Mouse (Mus musculus) layer of hippocampus, adult 8-10 months (tissue): ENCODE results near the gene Tgoln1. TPM values are rescaled to one million over a fixed set of nuclear protein-coding genes. Genes with fewer than 3 reads are reported as not detected.

Experiments
- DNase-seq, 2 experiments: peaks; one replicate each; pipeline ENCODE4 v3.0.0; 2022; ENCODE audit warnings: low spot score in 2 of 2
- total RNA-seq, 4 experiments: library from RNA; stranded (reverse); gene quantifications; 2 replicates each; pipeline ENCODE4 v1.2.4; 2022

Gene Tgoln1
- 100 to 1,000 TPM in 2 of 4 experiments, 10 to 100 TPM in 2; 92.8 to 106 (median 98.1) TPM for total RNA-seq

DNA sequence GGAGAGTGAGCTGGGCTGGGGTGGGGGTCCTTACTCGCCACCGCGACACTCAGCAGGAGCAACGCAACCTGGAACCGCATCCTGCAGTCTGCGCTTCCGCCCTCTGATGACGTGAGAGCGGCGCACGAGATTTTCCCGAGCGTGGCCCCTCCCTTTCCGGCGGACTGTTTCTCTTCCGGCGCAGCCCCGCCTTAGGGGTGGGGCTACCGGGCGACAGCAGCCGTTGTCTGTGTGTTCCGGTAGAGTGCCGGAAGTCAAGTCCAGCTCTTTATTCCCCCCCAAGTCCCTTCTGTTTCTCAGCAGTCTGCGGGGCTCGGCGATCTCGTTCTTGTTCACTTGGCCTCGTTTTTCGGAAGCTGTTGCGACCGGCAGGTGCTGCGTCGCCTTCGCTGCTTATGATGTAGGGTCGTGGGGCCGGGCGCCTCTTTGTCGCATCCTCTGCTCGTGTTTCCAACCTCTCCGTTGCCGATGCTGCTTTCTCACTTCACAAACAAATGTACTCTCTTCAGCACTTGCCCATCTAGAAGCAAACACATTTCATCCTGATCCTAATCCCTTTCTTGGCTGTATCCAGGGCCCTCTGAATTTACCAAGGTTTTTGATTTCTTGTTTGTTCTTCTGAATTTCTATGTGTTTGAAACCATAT lies at the start of gene Tgoln1:
Gene Tgoln1 (minus strand): TSS at position 358 of the 646 bp plus-strand sequence.
- peak; percentile 90 for DNase-seq

DNA sequence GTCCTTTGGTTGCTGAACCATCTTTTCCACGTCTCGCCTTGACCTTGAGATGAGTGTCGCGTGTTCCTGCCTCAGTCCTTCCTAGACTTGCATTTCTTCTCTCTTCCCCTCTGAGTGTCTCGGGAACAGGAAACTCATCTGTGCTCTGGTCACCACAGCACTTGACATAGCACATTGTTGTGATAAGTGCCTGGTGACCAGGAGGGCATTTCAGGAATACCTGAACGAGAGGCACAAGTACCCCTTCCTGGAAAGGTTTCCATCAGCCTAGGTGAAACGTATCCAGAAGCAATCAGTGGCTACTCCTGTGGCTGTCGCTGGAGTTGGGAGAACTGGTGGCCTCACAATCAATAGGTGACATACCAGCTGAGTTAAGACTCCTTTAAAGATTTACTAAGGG lies 47.5 kb upstream of the Tgoln1 start:
- DNase-seq = no peak

DNA sequence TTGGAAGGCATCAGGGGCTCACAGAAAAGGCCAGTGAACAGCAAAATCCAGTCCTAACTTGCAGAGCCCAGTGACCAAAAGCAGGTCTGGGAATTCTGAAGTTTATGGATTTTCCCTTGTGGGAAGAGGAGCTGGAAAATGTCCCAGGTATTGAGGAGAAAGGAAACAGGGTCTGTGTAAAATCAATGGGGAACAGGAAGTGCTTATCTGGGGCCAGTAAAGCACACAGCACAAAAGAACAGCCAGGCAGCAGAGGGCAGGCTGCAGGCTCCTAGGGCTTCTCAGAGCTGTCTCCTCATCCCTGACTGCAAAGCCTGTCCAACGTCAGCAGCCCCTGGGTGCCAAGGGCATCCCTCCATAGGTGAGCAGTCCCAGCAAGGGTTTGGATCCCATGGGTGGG lies 46.2 kb upstream of the Tgoln1 start:
- DNase-seq = no peak

DNA sequence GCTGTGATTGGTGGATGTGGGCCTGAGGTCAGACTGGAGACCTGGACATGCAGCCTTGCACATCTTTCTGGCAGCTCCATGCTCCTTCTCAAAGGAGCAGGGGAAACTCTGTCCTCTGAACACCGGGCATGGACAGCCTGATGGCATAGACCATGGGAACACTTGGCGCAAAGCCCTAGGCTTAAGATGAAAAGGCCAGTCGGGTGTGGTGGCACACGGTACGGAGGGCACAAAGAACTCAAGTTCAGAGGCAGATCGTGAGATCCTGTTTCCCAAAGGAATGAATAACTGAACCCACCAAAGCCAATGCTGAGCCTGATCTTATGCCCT lies 43.6 kb upstream of the Tgoln1 start:
- DNase-seq = no peak

DNA sequence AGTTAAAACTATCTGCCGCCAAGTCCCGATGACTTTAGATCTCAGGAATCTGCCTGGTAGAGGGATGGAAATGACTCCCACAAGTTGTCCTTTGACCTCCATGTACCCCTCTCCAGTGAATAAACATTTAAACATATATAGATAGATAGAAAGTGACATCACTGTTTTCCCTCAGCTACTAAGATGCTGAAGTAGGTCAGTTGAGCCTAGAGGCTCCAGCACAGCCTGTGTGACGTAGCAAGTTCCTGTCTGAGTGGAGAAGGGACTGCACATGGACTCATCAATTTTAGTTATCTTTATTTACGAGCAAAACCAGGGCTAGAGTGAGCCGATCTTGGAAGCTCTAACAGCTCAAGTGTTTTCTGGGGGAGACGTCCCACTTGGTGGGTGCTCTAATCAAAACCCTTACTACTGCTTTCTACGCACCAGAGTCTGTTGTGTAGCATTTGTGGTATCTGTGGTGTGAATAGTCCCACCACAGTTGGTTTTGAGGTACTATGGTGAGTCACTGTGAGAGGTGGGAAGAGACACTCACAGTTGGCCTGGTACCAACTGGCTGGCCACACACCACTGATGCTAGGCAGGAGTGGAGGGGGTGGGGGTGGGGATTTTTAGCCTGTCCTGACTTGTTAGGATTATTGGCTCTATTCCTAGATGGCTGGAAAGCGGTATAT lies 43.1 kb upstream of the Tgoln1 start:
- DNase-seq = no peak

DNA sequence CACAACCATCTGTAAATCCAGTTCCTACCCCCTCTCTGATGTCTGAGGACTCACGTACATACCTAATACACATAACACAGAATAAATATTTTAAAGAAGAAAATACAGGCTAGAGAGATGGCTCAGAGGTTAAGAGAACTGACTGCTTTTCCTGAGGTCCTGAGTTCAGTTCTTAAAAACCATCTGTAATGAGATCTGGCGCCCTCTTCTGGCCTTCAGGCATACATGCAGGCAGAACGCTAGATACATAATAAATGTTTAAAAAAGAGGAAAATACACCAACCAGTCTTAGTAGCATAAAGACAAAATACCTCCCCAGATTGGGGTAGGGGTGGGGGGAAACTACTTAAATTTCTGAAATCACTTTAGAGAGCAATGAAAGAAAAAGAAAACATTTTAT lies 41.2 kb upstream of the Tgoln1 start:
- DNase-seq = no peak

DNA sequence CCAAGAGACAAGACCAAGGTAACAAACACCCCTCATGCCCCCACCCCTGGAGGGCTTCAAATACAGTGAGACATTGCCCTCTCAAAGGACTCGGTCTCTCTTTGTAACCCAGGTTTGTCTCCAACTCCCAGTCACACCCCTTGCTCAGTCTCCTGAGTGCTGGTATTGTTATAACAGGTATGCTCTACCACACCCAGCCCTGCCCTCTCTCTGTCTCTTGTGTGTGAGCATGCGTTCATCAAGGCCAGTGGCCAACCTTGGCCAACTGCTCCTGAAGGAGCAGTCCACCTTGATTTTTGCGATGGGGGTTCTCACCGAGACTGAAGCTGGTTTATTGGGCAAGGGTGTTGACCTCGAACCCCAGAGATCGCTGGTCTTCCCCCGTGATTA lies 39.2 kb upstream of the Tgoln1 start:
- DNase-seq = no peak

DNA sequence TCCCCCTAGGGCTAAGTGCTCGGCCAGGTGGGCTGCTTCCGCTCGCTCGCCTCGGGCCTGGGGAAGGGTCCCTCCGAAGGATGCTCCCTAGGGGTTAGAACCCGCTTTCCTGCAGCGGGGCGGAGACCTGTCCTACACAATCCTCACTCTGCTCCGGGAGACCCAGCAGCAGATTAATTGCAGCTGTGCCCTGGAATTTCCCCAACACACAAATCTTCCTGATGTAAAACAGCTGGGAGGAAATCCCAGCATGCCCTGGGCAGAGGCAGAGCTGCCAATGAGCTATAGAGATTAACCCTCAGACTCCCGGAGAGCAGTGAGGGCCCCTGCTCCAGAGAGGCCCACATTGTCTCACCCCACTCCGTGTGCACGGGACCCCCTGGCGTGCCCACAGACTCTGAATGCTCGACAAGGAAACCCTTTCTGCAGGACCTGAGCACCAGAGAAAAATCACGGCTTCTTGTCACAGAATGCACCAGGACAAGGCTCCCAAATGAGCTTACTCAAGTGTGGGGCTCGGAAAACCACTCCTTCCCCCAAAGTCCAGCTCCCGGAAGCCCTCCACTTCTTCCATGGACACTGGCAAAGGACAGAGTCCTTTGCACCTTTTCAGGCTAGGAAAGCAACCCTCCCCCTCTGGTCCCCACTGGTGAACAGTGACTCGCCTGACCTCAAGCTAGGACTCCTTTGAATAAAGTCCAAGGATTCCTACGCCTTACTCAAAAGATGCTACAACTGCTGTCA lies 38.7 kb upstream of the Tgoln1 start:
- DNase-seq = no peak

DNA sequence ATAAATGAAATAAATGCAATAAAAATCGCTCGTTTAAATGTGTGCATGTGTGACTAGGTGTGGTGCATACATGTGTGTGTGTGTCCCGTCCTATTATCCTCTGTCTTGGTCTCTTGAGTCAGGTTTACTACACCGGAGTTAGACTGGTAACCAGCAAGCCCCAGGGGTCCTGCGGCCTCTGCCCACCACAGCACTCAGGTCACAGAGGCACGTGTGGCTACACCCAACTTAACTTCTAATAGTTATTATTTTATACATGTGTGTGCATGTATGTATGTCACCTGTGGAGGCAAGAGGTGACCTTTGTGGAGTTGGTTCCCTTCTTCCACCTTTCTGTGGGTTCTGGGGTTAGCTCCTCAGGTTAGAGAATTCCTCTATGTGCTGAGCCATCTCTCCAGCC lies 37.6 kb upstream of the Tgoln1 start:
- no peak for DNase-seq

DNA sequence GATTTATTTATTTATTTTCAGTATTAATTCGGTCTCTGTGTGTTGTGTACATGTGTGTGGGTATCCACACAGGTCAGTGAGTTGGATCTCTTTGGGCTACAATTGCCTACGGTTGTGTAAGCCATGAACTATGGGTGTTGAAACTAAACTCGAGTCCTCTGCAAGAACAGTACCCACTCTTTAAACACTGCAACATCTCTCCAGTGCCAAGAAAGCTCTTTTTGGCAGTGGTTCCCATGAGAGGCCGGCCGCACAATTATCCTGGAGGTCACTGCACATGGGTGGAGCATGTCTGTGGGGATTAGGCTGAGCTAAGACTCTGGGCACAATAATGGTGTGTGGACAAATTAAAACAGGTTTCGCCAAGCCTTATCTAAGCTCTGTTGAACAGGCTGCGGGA lies 36.6 kb upstream of the Tgoln1 start:
- DNase-seq = no peak

DNA sequence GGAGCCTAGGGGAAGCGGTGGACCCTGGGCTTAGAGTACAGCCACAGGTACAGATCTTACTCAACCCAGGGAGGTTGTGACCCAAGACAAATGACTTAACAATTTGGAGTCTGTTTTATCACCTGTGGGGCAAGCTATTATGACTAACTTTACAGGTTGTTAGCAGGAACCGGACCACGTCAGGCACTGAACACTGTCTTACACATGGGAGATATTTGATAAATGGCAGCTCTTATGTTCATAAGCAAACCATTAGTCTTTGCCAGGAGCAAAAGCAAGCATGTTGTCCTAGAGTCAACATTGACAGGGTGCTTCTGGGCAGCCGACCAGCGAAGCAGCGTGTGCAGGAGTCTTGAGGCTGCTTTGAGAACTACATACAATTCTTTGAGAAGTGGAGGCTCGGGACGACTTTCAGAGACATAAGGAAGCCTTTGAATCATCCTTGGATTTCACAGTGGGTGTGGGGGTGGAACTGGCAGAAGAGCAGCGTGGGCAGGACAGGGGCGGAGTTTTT lies 33.6 kb upstream of the Tgoln1 start:
- DNase-seq = peak; percentile 59 to 69

DNA sequence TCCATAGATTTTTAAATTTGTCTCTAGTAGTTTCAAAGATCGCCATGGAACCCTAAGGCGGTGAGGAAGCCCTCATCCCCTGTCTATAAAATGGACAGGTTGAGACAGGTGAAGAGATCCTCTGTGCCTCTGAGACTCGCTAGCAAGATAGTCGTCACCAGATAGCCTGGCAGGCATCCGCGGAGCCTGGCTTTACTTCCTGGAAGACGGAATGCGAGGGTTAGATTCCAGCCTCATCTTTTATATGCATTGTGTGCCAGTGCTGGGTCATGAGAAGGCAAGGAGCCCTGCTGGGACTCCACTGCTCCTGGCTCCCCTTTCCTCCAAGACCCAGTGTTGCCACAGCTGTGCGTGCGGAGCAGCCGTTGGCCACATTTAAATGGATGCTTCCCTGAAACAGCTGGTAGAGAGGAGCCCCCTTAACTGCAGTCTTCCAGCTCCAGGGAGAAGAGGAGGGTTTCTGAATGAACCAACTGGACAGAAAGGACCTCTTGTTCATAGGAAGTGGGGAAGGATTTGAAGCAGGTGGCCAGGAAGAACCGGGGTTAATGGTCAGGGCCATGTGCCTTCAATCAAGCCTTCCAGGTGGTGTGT lies 31.3 kb upstream of the Tgoln1 start:
- DNase-seq = no peak

DNA sequence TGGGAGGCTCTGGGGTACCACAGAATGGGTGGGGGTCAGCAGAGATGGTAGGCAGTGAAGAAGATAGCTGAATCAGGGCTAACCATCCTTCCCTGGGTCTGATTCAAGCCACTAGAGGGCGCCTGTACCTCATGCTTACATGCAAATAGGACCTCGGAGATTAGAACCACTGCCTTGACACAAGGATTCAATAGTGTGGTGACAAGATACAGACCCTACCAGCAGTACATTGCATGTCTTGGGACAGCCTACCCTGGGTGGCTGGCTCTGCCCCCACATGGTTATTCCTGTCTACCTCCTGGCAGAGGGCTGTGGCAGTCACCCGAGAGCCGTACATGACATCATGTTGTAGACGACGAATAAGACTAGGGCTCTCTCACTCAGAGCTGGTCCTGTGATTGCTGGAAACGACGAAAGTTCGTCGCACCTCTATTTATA lies 30.6 kb upstream of the Tgoln1 start:
- DNase-seq = peak; percentile 40 to 83

DNA sequence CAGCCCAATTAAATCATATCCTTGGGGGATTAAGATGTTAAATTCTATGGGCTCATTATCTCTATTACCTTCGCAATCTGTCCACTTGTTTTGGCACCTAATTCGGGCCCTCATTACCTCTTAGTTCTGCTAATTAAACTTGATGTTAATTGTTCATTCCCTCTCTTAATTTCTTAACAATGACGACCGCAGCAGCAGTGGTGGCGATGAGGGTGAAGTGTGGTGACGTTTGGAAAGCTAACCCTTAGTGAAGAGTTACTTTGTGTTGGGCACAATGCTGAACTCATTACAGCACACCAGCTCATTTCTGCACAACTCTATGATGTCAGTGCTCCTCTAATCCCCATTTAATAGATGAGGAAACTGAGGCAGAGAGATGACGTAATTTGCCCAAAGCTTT lies 28.6 kb upstream of the Tgoln1 start:
- DNase-seq = no peak

DNA sequence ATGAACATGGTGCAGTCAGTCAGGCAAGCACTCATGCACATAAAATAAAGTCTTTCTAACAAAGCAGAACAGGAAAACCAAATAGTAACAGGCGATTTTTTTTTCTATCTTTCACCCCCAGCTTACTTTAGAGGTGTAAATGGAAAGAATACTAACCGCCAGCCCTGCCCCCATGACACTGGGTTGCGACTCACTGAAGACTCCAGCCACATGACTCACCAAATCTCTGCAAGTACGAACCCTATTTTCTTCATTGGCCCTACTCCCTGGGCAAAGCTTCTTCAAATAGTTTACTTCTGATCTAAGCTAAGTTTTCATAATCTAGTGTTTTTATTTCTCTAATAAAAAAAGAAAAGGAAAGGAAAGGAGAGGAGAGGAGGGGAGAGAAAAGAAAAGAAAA lies 27.8 kb upstream of the Tgoln1 start:
- DNase-seq = no peak

DNA sequence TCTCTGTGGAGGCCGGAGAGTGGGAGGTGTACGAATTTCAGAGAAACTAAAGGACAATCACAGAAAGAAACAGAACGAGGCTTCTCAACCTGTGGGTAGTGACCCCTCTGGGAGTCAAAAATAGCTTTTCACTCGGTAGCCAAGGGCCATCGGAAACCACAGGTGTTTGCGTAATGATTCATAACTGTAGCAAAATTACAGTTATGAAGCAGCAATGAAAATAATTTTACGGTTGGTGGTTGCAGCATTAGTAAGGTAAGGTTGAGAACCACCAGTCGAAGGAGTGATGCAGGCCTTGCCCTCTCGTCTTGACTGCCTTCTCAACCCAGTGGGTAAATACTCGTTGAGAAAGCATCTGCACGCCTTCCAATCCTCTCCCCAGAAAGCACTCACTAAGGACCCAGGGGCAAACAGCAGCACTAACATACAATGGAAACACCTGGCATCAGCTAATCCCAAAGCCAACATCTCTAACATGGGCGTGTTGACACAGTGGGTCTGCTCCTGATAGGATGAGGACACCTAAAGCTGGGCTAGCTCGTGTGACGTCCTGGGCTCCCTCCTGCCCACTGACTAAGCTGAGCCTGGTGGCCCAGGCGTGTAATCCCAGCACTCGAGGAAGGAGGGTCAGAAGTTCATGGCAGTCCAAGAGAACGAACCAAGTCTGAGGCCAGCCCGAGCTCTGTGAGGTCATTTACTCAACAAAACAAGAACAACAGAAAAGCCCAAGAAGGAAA lies 24.6 kb upstream of the Tgoln1 start:
- no peak for DNase-seq

DNA sequence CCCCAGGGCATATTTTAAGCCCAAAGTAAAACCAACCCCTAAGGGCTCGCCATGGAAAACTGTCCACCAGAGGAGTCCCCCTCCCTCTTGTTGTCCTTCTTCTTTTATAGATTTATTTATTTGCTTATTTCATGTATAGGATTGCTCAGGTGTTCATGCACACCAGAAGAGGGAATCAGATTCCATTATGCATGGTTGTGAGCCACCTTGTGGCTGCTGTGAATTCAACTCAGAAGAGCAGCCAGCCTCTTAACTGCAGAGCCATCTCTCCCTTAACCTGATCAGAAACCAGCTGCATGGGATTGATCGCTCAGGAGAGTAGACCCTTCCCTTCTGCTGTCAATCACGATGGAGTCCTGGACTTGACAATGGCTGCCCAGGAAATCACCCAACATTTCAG lies 20.1 kb upstream of the Tgoln1 start:
- DNase-seq = no peak

DNA sequence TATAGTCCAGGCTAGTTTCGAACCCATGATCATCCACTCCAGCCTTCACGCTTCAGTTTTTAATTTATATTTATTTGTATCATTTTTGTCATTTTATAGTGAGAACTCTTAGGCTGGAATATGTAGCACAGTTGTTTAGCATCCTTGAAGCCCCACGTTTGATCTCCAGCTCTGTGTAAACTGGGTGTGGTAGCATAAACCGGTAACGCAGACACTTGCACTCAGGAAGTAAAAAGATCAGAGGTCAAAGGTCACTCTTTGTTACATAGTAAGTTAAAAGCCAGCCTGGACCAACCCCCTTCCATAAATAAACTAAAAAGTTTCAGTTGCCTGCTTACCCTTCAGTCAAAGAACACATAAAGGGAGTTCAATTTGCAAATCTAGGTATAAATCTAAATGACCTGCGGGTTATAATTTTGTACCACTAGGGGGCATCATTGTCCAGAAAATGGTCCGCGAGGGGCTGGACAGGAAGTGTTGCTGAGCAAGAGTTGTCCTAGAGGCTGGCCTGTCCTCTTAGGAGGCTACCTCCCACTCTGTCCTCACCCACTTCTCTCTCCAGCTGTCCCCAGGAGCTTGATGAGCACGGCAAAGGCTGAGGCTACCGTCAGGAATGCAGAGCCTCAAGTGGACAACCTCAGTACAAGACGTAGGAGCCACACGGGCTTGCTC lies 19.1 kb upstream of the Tgoln1 start:
- peak in 1 of 2 experiments; percentile 43 for DNase-seq

DNA sequence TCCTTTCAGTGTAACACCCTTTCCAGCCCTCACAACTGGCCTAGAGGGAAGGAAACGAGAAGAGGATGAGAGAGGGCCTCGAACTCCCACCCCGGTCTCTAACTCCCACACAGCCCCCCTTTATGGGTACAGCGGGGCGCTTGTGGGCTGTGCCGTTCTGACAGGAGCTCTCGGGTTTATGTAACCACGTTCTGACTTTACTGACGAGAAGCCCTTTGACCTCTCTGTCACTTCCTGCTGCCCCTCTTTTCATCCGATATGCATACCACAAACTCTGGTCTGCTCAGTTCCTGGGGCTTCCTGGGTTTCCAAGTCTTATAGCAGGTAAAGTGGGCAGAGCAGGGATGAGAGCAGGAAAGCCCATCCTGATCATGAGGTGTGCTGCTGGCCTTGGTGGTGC lies 17.5 kb upstream of the Tgoln1 start:
- DNase-seq = no peak

DNA sequence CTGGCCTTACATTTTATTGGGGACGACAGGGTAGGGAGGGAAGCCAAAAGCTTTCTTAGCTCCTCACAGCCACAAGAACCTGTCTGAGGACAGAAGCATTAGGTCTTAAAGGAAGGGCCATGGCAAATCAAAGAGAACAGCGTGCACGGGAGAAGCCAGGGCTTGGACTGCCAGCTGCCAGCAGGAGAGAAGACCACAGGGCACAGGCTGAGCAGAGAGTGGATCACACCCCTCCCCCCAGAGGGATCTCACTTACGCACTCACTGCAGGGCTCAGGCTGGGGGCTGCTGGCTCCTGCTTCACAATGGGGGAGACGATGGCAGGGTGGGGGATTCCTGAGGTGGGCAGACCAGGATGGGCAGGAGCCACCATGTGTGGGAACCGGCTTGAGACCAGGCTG lies 14.9 kb upstream of the Tgoln1 start:
- DNase-seq = no peak

DNA sequence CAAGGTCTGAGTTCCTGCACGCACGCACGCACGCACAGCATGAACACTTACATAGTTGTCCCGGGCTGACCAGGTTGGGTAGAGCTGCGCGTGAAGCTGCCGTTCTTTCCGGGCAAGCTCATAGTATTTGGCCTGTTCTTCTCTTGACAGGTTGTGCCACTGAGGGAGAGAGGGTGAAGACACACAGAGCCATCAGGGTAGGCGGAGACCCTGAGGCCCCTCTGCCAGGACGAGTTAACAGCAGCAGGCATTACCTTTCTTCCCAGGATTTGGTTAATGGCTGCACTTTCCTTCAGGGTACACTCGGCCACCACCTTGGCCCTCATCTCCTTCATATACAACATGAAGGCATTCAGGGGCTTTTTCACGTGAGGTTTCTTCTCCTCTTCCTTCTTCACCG lies 14.2 kb upstream of the Tgoln1 start:
- DNase-seq = no peak
